Mouse (Mus musculus): ENCODE data around the gene D1Ertd622e. TPM values are rescaled to one million over a fixed set of nuclear protein-coding genes. Genes with fewer than 3 reads are reported as not detected.
"Not testable (repeated sequence)": the region's sequence is repeated elsewhere in the genome, so short reads cannot be mapped to it uniquely, and the experiment has no call there.

Gene D1Ertd622e
- polyA plus RNA-seq, 1 experiment, result 6.1 TPM

DNA sequence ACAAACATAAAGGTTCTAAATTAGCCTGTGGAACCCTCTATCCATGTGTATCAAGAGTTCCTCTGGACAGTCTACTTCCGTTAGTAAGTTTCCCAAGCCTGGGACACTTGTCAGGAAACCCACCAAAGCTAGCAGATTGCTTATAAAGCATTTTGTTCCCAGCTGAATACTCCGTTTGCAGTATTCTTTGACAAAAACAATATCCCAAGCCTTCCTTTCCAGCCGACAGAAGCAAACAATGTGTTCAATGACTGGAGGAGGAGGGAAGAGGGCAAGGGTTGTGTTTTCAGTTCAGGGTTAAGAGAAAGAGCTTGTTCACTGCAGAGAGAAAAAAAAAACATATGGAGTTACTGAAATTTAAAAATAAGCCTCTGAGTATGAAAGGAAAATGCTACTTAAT is 73.3 kb downstream of the D1Ertd622e start:
- H3ac ChIP-seq (ENCODE audit: control insufficient read depth, insufficient read length), result no peak overlapping the region
- TF ChIP-seq SRF (IDR thresholded peaks at IDR 0.05; ENCODE audit: control insufficient read depth, insufficient read length, low read depth) (no peak), REST (IDR thresholded peaks at IDR 0.05; ENCODE audit: insufficient read depth, insufficient read length) (no peak), POLR2A (IDR thresholded peaks at IDR 0.05; ENCODE audit: insufficient read length, low read depth) (no peak), CEBPB (IDR thresholded peaks at IDR 0.05; ENCODE audit: insufficient read depth, poor library complexity, severe bottlenecking) (no peak), E2F4 (IDR thresholded peaks at IDR 0.05; ENCODE audit: insufficient read depth) (no peak), TCF3 (IDR thresholded peaks at IDR 0.05; ENCODE audit: insufficient read length, low read depth) (no peak)
- no peaks in the 10 kb centered on the region for H3K36me3 ChIP-seq (ENCODE audit: control insufficient read depth, insufficient read depth)
- no peaks in the 10 kb centered on the region for H3K79me2 ChIP-seq (ENCODE audit: control insufficient read depth, insufficient read depth)
- H3K27me3 ChIP-seq (ENCODE audit: control insufficient read depth, insufficient read depth, insufficient read length), result no peaks in the 10 kb centered on the region
- H3K4me3 ChIP-seq, result no peak overlapping the region
- H3K4me2 ChIP-seq (ENCODE audit: low read depth), result no peak overlapping the region

DNA sequence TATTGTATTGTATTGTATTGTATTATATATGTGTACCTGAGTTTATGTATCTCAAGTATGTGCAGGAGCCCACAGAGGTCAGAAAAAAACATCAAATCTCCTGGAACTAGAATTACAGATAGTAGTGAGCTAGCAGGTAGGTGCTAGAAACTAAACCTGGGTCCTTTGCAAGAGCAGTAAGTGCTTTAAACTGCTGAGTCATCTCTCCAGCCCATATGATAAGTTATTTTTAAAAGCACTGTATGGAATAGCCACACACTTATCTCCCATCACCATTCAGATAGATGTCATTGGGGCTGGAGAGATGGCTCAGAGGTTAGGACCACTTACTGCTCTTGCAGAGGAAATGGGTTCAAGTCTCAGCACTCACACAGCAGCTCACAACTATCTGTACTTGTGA is 76.8 kb downstream of the D1Ertd622e start:
- no peak overlapping the region for H3K4me3 ChIP-seq
- no peaks in the 10 kb centered on the region for H3K79me2 ChIP-seq (ENCODE audit: control insufficient read depth, insufficient read depth)
- no peak for TF ChIP-seq POLR2A (IDR thresholded peaks at IDR 0.05; ENCODE audit: insufficient read length, low read depth)
- no peak for TF ChIP-seq MYOG (IDR thresholded peaks at IDR 0.05; ENCODE audit: control insufficient read depth in 1 of 3, insufficient read depth in 1 of 3, insufficient read length in 2 of 3, low read depth in 2 of 3)
- TF ChIP-seq MYOD1 (IDR thresholded peaks at IDR 0.05; ENCODE audit: control insufficient read depth in 1 of 3, insufficient read length in 2 of 3, low read depth in 2 of 3), result no peak
- no peak for TF ChIP-seq SRF (IDR thresholded peaks at IDR 0.05; ENCODE audit: control insufficient read depth, insufficient read length, low read depth)
- H3ac ChIP-seq (ENCODE audit: control insufficient read depth, insufficient read length), result no peak overlapping the region
- no peaks in the 10 kb centered on the region for H3K27me3 ChIP-seq (ENCODE audit: control insufficient read depth, insufficient read depth, insufficient read length)
- H3K36me3 ChIP-seq (ENCODE audit: control insufficient read depth, insufficient read depth), result no peaks in the 10 kb centered on the region
- H3K4me2 ChIP-seq (ENCODE audit: low read depth), result no peak overlapping the region

DNA sequence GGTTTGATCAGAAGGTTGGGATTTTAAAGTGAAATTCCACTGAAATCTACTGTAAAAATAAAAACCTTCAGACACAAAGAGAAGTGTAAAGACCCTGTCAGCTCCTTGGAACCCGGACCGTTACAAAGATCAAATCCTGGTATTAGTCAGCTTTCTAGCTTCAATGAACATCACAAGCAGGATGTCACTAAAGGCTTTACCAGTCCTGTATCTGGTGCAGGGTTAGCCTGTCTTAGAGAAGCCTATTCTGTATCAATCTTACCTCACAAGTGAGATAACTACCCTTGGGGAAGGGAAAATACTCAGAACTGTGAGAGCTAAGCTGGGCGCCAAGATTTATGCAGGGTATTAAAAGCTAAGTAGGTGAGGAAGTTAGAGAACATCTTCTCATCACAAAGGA is 77.7 kb downstream of the D1Ertd622e start:
- Histone ChIP-seq H3K4me3 (no peak overlapping the region), H3K27me3 (ENCODE audit: control insufficient read depth, insufficient read depth, insufficient read length) (no peaks in the 10 kb centered on the region), H3K79me2 (ENCODE audit: control insufficient read depth, insufficient read depth) (no peaks in the 10 kb centered on the region), H3K4me2 (ENCODE audit: low read depth) (no peak overlapping the region), H3K36me3 (ENCODE audit: control insufficient read depth, insufficient read depth) (no peaks in the 10 kb centered on the region), H3ac (ENCODE audit: control insufficient read depth, insufficient read length) (no peak overlapping the region)
- no peak for TF ChIP-seq MYOG (IDR thresholded peaks at IDR 0.05; ENCODE audit: control insufficient read depth in 1 of 3, insufficient read depth in 1 of 3, insufficient read length in 2 of 3, low read depth in 2 of 3)
- no peak for TF ChIP-seq POLR2AphosphoS2 (IDR thresholded peaks at IDR 0.05; ENCODE audit: insufficient read length, low read depth)
- TF ChIP-seq MYOD1 (IDR thresholded peaks at IDR 0.05; ENCODE audit: control insufficient read depth in 1 of 3, insufficient read length in 2 of 3, low read depth in 2 of 3), result no peak
- TF ChIP-seq TCF12 (IDR thresholded peaks at IDR 0.05; ENCODE audit: insufficient read depth, poor library complexity, severe bottlenecking), result no peak
- TF ChIP-seq TCF3 (IDR thresholded peaks at IDR 0.05; ENCODE audit: insufficient read length, low read depth), result no peak
- TF ChIP-seq POLR2A (IDR thresholded peaks at IDR 0.05; ENCODE audit: insufficient read length, low read depth), result no peak

DNA sequence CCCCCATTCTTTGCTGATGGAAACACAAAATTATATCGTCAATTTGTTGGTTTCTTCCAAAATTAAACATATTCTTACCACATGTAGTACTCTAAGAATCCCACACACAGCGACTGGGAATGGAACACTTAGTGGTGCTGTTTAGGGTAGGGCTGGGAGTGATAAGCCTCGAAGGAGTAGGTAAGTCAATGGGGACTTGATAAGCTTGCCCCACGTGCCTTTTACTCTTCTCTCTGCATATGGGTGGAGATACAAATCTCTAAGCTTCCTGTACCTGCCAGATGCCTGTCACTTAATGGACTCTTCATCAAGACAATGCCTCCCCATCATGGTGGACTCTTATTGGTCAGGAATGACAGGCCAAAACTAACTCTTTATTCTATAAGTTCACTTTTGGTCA is 78.8 kb downstream of the D1Ertd622e start:
- Histone ChIP-seq H3K36me3 (ENCODE audit: control insufficient read depth, insufficient read depth) (no peaks in the 10 kb centered on the region), H3K4me3 (no peak overlapping the region), H3K4me2 (ENCODE audit: low read depth) (no peak overlapping the region), H3ac (ENCODE audit: control insufficient read depth, insufficient read length) (no peak overlapping the region), H3K79me2 (ENCODE audit: control insufficient read depth, insufficient read depth) (no peaks in the 10 kb centered on the region), H3K27me3 (ENCODE audit: control insufficient read depth, insufficient read depth, insufficient read length) (no peaks in the 10 kb centered on the region)
- no peak for TF ChIP-seq TCF12 (IDR thresholded peaks at IDR 0.05; ENCODE audit: insufficient read depth, poor library complexity, severe bottlenecking)
- no peak for TF ChIP-seq USF1 (IDR thresholded peaks at IDR 0.05; ENCODE audit: low read depth)
- no peak for TF ChIP-seq TCF3 (IDR thresholded peaks at IDR 0.05; ENCODE audit: insufficient read length, low read depth)
- no peak for TF ChIP-seq E2F4 (IDR thresholded peaks at IDR 0.05; ENCODE audit: insufficient read depth)
- TF ChIP-seq POLR2AphosphoS2 (IDR thresholded peaks at IDR 0.05; ENCODE audit: insufficient read length, low read depth), result no peak
- no peak for TF ChIP-seq SRF (IDR thresholded peaks at IDR 0.05; ENCODE audit: control insufficient read depth, insufficient read length, low read depth)
- no peak for TF ChIP-seq MAX (IDR thresholded peaks at IDR 0.05; ENCODE audit: low read depth)
- TF ChIP-seq MYOD1 (IDR thresholded peaks at IDR 0.05; ENCODE audit: control insufficient read depth in 1 of 3, insufficient read length in 2 of 3, low read depth in 2 of 3), result no peak
- no peak for TF ChIP-seq CEBPB (IDR thresholded peaks at IDR 0.05; ENCODE audit: insufficient read depth, poor library complexity, severe bottlenecking)
- no peak for TF ChIP-seq MYOG (IDR thresholded peaks at IDR 0.05; ENCODE audit: control insufficient read depth in 1 of 3, insufficient read depth in 1 of 3, insufficient read length in 2 of 3, low read depth in 2 of 3)
- no peak for TF ChIP-seq REST (IDR thresholded peaks at IDR 0.05; ENCODE audit: insufficient read depth, insufficient read length)
- TF ChIP-seq POLR2A (IDR thresholded peaks at IDR 0.05; ENCODE audit: insufficient read length, low read depth), result no peak

DNA sequence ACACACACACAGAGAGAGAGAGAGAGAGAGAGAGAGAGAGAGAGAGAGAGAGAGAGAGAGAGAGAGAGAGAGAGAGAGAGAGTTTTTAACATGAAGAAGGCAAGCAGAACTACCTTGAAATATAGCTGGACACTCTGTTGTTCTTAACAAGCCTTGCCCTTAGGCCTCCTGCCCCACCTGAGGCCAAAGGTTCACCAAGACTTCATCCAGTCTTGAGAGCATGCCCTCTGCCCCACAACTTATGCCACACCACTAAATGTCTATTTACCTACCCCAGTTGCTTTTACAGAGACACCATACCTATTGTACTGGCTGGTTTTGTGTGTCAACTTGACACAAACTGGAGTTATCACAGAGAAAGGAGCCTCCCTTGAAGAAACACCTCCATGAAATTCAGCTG is 81.2 kb downstream of the D1Ertd622e start:
- not testable (repeated sequence) for H3K36me3 ChIP-seq (ENCODE audit: control insufficient read depth, insufficient read depth); H3K4me2 ChIP-seq (ENCODE audit: low read depth); H3K27me3 ChIP-seq (ENCODE audit: control insufficient read depth, insufficient read depth, insufficient read length); H3K79me2 ChIP-seq (ENCODE audit: control insufficient read depth, insufficient read depth); H3ac ChIP-seq (ENCODE audit: control insufficient read depth, insufficient read length); H3K4me3 ChIP-seq

DNA sequence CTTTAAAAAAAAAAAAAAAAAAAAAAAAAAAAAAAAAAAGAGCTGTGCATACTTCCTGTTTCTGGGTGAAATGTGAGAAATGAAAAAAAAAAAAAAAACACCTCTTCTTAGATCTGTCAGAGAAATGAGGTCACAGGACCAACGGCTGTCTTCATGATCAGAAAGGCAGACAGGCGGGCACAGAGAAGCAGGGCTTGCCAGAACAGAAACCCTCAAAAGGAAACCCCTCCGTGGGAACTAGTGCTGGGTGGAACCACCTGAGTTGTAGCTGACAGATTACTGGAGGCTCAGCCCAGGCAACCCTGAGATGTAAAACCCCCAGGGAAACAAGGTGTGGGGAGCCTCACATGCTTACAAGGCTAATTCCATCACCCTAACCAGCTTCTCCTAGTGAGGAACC is 81.6 kb downstream of the D1Ertd622e start:
- Histone ChIP-seq H3ac (ENCODE audit: control insufficient read depth, insufficient read length) (no peak overlapping the region), H3K79me2 (ENCODE audit: control insufficient read depth, insufficient read depth) (no peaks in the 10 kb centered on the region), H3K36me3 (ENCODE audit: control insufficient read depth, insufficient read depth) (no peaks in the 10 kb centered on the region), H3K27me3 (ENCODE audit: control insufficient read depth, insufficient read depth, insufficient read length) (no peaks in the 10 kb centered on the region), H3K4me2 (ENCODE audit: low read depth) (no peak overlapping the region), H3K4me3 (no peak overlapping the region)
- no peak for TF ChIP-seq MYOD1 (IDR thresholded peaks at IDR 0.05; ENCODE audit: control insufficient read depth in 1 of 3, insufficient read length in 2 of 3, low read depth in 2 of 3)
